In the genomic region with DNA sequence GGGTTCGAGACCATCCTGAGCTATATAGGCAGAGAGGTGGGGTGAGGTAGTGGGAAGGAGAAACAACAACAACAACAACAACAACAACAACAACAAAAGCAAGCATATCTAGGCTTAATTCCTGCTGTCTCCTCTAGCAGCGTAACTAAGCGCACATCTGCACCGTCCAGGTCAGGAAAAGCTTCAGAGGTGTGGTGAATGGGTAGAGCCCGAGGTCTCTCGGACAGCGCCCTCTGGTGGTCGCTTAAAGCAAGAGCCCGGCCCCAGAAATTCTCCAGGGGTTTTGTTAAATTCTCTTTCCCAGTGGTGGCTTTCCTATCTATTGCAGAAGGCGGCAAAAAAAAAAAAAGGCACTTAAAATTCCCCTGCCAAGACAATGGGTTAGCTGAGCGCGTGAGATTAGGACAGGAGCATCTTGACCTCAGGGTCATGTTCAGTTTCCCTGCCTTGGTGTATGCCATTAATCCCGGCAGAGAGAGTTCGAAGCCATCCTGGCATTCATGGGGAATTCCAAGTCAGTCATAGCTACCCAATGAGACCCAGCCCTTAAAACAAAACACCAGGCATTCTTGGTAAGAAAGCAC, we compare ENCODE assay signal across 9 mouse cellular contexts. TPM values are rescaled to one million over a fixed set of nuclear protein-coding genes. Genes with fewer than 3 reads are reported as not detected.
DNase-seq lines count a peak whose midpoint lies in the region; ATAC-seq and TF ChIP-seq lines count a peak whose summit lies in the region.
"Had no signal": no experiment of that assay in that cellular context is flagged by ENCODE, and none has a peak within 500 bp of the region (broad histone marks: within the 10 kb centered on the region; RNA-seq: fewer than 3 reads in every experiment).

No protein-coding gene starts in this region.

- H3K27me3 ChIP-seq in forebrain, embryonic 15.5 days: no peaks in the 10 kb centered on the region
- no peaks in the 10 kb centered on the region for H3K27me3 ChIP-seq in kidney, embryonic 16.5 days (ENCODE audit: insufficient read depth, low read length)
- H3K27me3 ChIP-seq in lung, embryonic 14.5 days (ENCODE audit: insufficient read depth, low read length): no peaks in the 10 kb centered on the region
- H3K27me3 ChIP-seq: heart, embryonic 15.5 days had no signal

- peaks cover 26% of the 10 kb centered on the region for H3K36me3 ChIP-seq in forebrain, embryonic 15.5 days
- H3K36me3 ChIP-seq in kidney, embryonic 16.5 days (ENCODE audit: insufficient read depth, low read length): peaks cover 33% of the 10 kb centered on the region
- peaks cover 32% of the 10 kb centered on the region for H3K36me3 ChIP-seq in lung, embryonic 14.5 days (ENCODE audit: insufficient read depth)

- peak; percentile 55 to 86 for DNase-seq in adrenal gland, adult (ENCODE audit: inconsistent age in 2 of 2, low spot score in 1 of 2)
- no peak for DNase-seq in adrenal gland, adult 8-10 months
- peak; percentile 67 for DNase-seq in CD4-positive helper T cell, adult 2 months (ENCODE audit: low read depth, low spot score)
- peak; percentile 49 for DNase-seq in c-Kit-negative CD71-positive TER-119-positive erythroid progenitor cells, embryonic 14.5 days (ENCODE audit: low read depth, low spot score)
- DNase-seq in lung, embryonic 14.5 days: peak; percentile 79
- peak; percentile 53 for DNase-seq in spleen, adult 12 weeks (ENCODE audit: low spot score)

- TF ChIP-seq CTCF in lung, embryonic 14.5 days (IDR thresholded peaks at IDR 0.05; ENCODE audit: low read depth): peak; percentile 72

- H3K4me2 ChIP-seq in forebrain, embryonic 15.5 days (replicated peaks): no peak overlapping the region
- 0 out of 2 replicates have a peak overlapping the region, but pooled peaks have one; percentile 12 for H3K4me2 ChIP-seq in kidney, embryonic 16.5 days (replicated peaks; ENCODE audit: low read depth, low read length)
- H3K4me2 ChIP-seq in lung, embryonic 14.5 days: no peak overlapping the region
- H3K4me2 ChIP-seq: heart, embryonic 15.5 days had no signal

- ATAC-seq in forebrain, embryonic 15.5 days (replicated peaks): peak; percentile 63; the same call in 1 of the 2 replicates
- ATAC-seq in kidney, embryonic 16.5 days (ENCODE audit: low FRiP score, low TSS enrichment): peak; percentile 55; the same call in 1 of the 2 replicates
- ATAC-seq in lung, embryonic 14.5 days (ENCODE audit: insufficient read depth): peak; percentile 57; the same call in 1 of the 2 replicates

- no peaks in the 10 kb centered on the region for H3K4me1 ChIP-seq in forebrain, embryonic 15.5 days
- H3K4me1 ChIP-seq in kidney, embryonic 16.5 days (ENCODE audit: insufficient read depth, low read length): peaks cover 12% of the 10 kb centered on the region
- H3K4me1 ChIP-seq in lung, embryonic 14.5 days (ENCODE audit: insufficient read depth): no peaks in the 10 kb centered on the region

- no peak overlapping the region for H3K4me3 ChIP-seq in forebrain, embryonic 15.5 days
- H3K4me3 ChIP-seq in kidney, embryonic 16.5 days (ENCODE audit: low read length): no peak overlapping the region
- H3K4me3 ChIP-seq in lung, embryonic 14.5 days (ENCODE audit: low read depth, low read length): no peak overlapping the region
- H3K4me3 ChIP-seq: heart, embryonic 15.5 days had no signal

- WGBS in forebrain, embryonic 15.5 days: 23% methylated on average over 14 of the region's 14 CpGs
- 23% methylated on average over 14 of the region's 14 CpGs for WGBS in kidney, embryonic 16.5 days
- WGBS in lung, embryonic 14.5 days: 21% methylated on average over 14 of the region's 14 CpGs

- no peak overlapping the region for H3K9ac ChIP-seq in forebrain, embryonic 15.5 days (replicated peaks)
- no peak overlapping the region for H3K9ac ChIP-seq in kidney, embryonic 16.5 days (replicated peaks; ENCODE audit: low read length)
- no peak overlapping the region for H3K9ac ChIP-seq in lung, embryonic 14.5 days
- H3K9ac ChIP-seq: heart, embryonic 15.5 days had no signal

- no peak overlapping the region for H3K27ac ChIP-seq in forebrain, embryonic 15.5 days (replicated peaks)
- H3K27ac ChIP-seq in kidney, embryonic 16.5 days (ENCODE audit: low read length): no peak overlapping the region; the same call in 1 of the 2 replicates
- H3K27ac ChIP-seq in lung, embryonic 14.5 days (ENCODE audit: low read depth): no peak overlapping the region
- H3K27ac ChIP-seq: heart, embryonic 15.5 days had no signal

- H3K9me3 ChIP-seq in forebrain, embryonic 15.5 days: no peaks in the 10 kb centered on the region
- H3K9me3 ChIP-seq in kidney, embryonic 16.5 days (ENCODE audit: low read length): no peaks in the 10 kb centered on the region
- H3K9me3 ChIP-seq in lung, embryonic 14.5 days (ENCODE audit: low read depth, low read length): no peaks in the 10 kb centered on the region
- H3K9me3 ChIP-seq: heart, embryonic 15.5 days had no signal

RNA-seq across cellular contexts. Expression of a gene that starts 1.0 kb away (rescaled TPM):
- under 1 TPM in 3 of 4 experiments, not detected in 1; 0.27 to 0.34 (median 0.31) TPM for total RNA-seq in adrenal gland, adult 8-10 months (2022)
- 0.11 and 0.47 TPM in 2 replicates for polyA plus RNA-seq in forebrain, embryonic 15.5 days (2015; fragmentation: Nextera tagmentation; extraction: Ambion mirVana)
- polyA plus RNA-seq in kidney, embryonic 16.5 days (2015; fragmentation: Nextera tagmentation; extraction: Ambion mirVana): 7.9 and 13.0 TPM in 2 replicates
- 0.46 and 0.51 TPM in 2 replicates for polyA plus RNA-seq in lung, embryonic 14.5 days (2014; fragmentation: Nextera tagmentation; extraction: Ambion mirVana)

RNA-seq across cellular contexts. Expression of a gene that starts 12.3 kb away (rescaled TPM):
- 1,000 to 10,000 TPM in 2 of 4 experiments, 100 to 1,000 TPM in 2; 538 to 1,102 (median 895) TPM for total RNA-seq in adrenal gland, adult 8-10 months (2022)
- polyA plus RNA-seq in forebrain, embryonic 15.5 days (2015; fragmentation: Nextera tagmentation; extraction: Ambion mirVana): 899 and 915 TPM in 2 replicates
- polyA plus RNA-seq in kidney, embryonic 16.5 days (2015; fragmentation: Nextera tagmentation; extraction: Ambion mirVana): 1,049 TPM in 2 replicates
- polyA plus RNA-seq in lung, embryonic 14.5 days (2014; fragmentation: Nextera tagmentation; extraction: Ambion mirVana): 855 and 914 TPM in 2 replicates

RNA-seq across cellular contexts. Expression of a gene that starts 14.9 kb away (rescaled TPM):
- 1 to 10 TPM in 1 of 4 experiments, under 1 TPM in 1, not detected in 2; 0.73 to 1.8 TPM for total RNA-seq in adrenal gland, adult 8-10 months (2022)
- polyA plus RNA-seq in forebrain, embryonic 15.5 days (2015; fragmentation: Nextera tagmentation; extraction: Ambion mirVana): 0.33 and 0.50 TPM in 2 replicates
- 0.77 and 1.3 TPM in 2 replicates for polyA plus RNA-seq in kidney, embryonic 16.5 days (2015; fragmentation: Nextera tagmentation; extraction: Ambion mirVana)
- 1.7 and 2.4 TPM in 2 replicates for polyA plus RNA-seq in lung, embryonic 14.5 days (2014; fragmentation: Nextera tagmentation; extraction: Ambion mirVana)

RNA-seq across cellular contexts. Expression of a gene that starts 22.0 kb away (rescaled TPM):
- total RNA-seq in adrenal gland, adult 8-10 months (2022): not detected
- not detected in 2 replicates for polyA plus RNA-seq in forebrain, embryonic 15.5 days (2015; fragmentation: Nextera tagmentation; extraction: Ambion mirVana)
- polyA plus RNA-seq in kidney, embryonic 16.5 days (2015; fragmentation: Nextera tagmentation; extraction: Ambion mirVana): not detected in 2 replicates
- not detected in 2 replicates for polyA plus RNA-seq in lung, embryonic 14.5 days (2014; fragmentation: Nextera tagmentation; extraction: Ambion mirVana)
- polyA plus RNA-seq: heart, embryonic 15.5 days had no signal

RNA-seq across cellular contexts. Expression of a gene that starts 25.1 kb away (rescaled TPM):
- total RNA-seq in adrenal gland, adult 8-10 months (2022): 10 to 100 TPM; 36.8 to 65.3 (median 57.0) TPM
- polyA plus RNA-seq in forebrain, embryonic 15.5 days (2015; fragmentation: Nextera tagmentation; extraction: Ambion mirVana): 10.4 and 12.0 TPM in 2 replicates
- polyA plus RNA-seq in kidney, embryonic 16.5 days (2015; fragmentation: Nextera tagmentation; extraction: Ambion mirVana): 7.8 and 9.0 TPM in 2 replicates
- 11.7 and 14.8 TPM in 2 replicates for polyA plus RNA-seq in lung, embryonic 14.5 days (2014; fragmentation: Nextera tagmentation; extraction: Ambion mirVana)
